Mouse (Mus musculus) liver, adult 2 months (tissue): ENCODE measurements around the gene D17H6S53E.

ENCODE experiments used
- CTCF ChIP-seq: fragments of 200-500 bp; IDR thresholded peaks from 2 replicates; pipeline ENCODE4 v1.5.1; 2011; ENCODE audit warnings: low read depth, low read length, control low read depth
- POLR2A ChIP-seq: fragments of 200-500 bp; IDR thresholded peaks from 2 replicates; pipeline ENCODE4 v1.6.1; 2011; ENCODE audit warnings: low read length, control low read depth; ENCODE audit not compliant: insufficient read depth; ENCODE audit errors: extremely low read depth

DNA sequence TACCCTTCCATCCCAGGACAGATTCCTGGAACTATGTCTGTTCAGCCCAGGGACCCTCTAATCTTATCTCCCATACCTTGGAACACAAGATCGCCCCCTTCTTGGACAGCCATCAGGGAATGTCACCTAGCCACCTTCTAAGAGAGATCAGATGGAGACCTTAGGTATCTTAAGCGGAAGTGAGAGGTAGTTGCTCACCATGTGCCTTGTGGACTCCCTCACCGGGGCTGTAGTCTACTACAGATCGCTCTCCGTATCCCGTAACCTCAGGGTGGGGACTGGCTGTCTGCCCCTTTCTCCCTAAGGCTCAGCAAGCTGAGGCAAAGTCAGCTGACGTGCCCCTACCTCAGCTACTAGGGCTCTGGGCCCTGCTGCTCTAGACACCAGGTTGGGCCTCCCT lies 22.1 kb upstream of the D17H6S53E start:
- TF ChIP-seq CTCF, result no peak
- no peak for TF ChIP-seq POLR2A
